Mouse (Mus musculus) lung, postnatal 0 days (tissue): Measurements from ENCODE around the gene Topors. TPM values are rescaled to one million over a fixed set of nuclear protein-coding genes. Genes with fewer than 3 reads are reported as not detected.

ENCODE experiments used
- ATAC-seq: fragments of 200-750 bp; cut with Nextera tagmentation; 2 replicates; pipeline ENCODE4 v1.8.0; 2017; ENCODE audit warnings: moderate library complexity
- DNase-seq: peaks from one replicate; pipeline ENCODE4 v3.0.0-alpha.2; 2016; ENCODE audit warnings: low spot score
- H3K27ac ChIP-seq: fragments of 300-500 bp; sonication (generic); 2 replicates; pipeline ENCODE4 v1.5.1; 2014; ENCODE audit warnings: antibody characterized with exemption, mild to moderate bottlenecking, low read length, mixed read lengths
- H3K27me3 ChIP-seq: fragments of 300-500 bp; sonication (generic); replicated peaks from 2 replicates; pipeline ENCODE4 v1.6.1; 2014; ENCODE audit warnings: low read length, mixed read lengths; ENCODE audit not compliant: insufficient read depth
- H3K36me3 ChIP-seq: fragments of 300-500 bp; sonication (generic); 2 replicates; pipeline ENCODE4 v1.6.1; 2014; ENCODE audit warnings: low read length, mixed read lengths; ENCODE audit not compliant: insufficient read depth
- H3K4me1 ChIP-seq: fragments of 300-500 bp; sonication (generic); 2 replicates; pipeline ENCODE4 v1.6.1; 2014; ENCODE audit warnings: antibody characterized with exemption, low read depth, low read length, mixed read lengths; ENCODE audit not compliant: insufficient read depth
- H3K4me2 ChIP-seq: fragments of 300-500 bp; sonication (generic); replicated peaks from 2 replicates; pipeline ENCODE4 v1.6.1; 2014; ENCODE audit warnings: low read depth, mild to moderate bottlenecking, low read length, moderate library complexity, mixed read lengths
- H3K4me3 ChIP-seq: fragments of 300-500 bp; sonication (generic); 2 replicates; pipeline ENCODE4 v1.5.1; 2014; ENCODE audit warnings: low read depth, low read length
- H3K9ac ChIP-seq: fragments of 300-500 bp; sonication (generic); replicated peaks from 2 replicates; pipeline ENCODE4 v1.6.1; 2014; ENCODE audit warnings: low read depth, mild to moderate bottlenecking
- H3K9me3 ChIP-seq: fragments of 300-500 bp; sonication (generic); 2 replicates; pipeline ENCODE4 v1.6.1; 2016; ENCODE audit warnings: low read length, mixed read lengths
- CTCF ChIP-seq: IDR thresholded peaks from 2 replicates; pipeline ENCODE4 v1.5.1; 2016; ENCODE audit warnings: antibody characterized with exemption, mild to moderate bottlenecking
- EP300 ChIP-seq: IDR thresholded peaks from 2 replicates; pipeline ENCODE4 v1.6.1; 2016; ENCODE audit warnings: antibody characterized with exemption, mild to moderate bottlenecking, control low read depth
- WGBS: fragments of 180-500 bp; shearing (Covaris S2); extraction: QIAGEN DNeasy Blood & Tissue Kit; methylation state at CpG from one replicate; pipeline ENCODE4 v1.1.7; 2014; 5-methylcytosine and 5-hydroxymethylcytosine counted together
- polyA plus RNA-seq: library from polyadenylated mRNA; unstranded; fragments of >200 nt; fragmentation: Nextera tagmentation; extraction: Ambion mirVana; gene quantifications from 2 replicates; pipeline ENCODE4 v1.2.1, GENCODE M21; 2015

Gene Topors
- polyA plus RNA-seq, 1 experiment from 2014 or later: 25.4 TPM

- no peak overlapping the region for H3K4me2 ChIP-seq
- peaks cover 2% of the 10 kb centered on the region; the same call in 1 of the 2 replicates for H3K36me3 ChIP-seq
- WGBS: 88% methylated on average over 7 of the region's 7 CpGs
- TF ChIP-seq EP300 (no peak), CTCF (no peak)
- H3K4me3 ChIP-seq: no peak overlapping the region
- no peak for DNase-seq
- no peak overlapping the region for H3K27ac ChIP-seq
- H3K4me1 ChIP-seq: no peaks in the 10 kb centered on the region
- no peak overlapping the region for H3K9ac ChIP-seq
- no peak for ATAC-seq
- no peaks in the 10 kb centered on the region for H3K9me3 ChIP-seq
- no peaks in the 10 kb centered on the region for H3K27me3 ChIP-seq
Observed at GRCm38 (mm10) chr4:40233062-40233664, 36.5 kb downstream of the Topors start.

- TF ChIP-seq EP300: no peak
- no peak for TF ChIP-seq CTCF
- WGBS: 96% methylated on average over 6 of the region's 6 CpGs
Observed at GRCm38 (mm10) chr4:40229723-40230122, 39.9 kb downstream of the Topors start.

GRCm38 (mm10) chr4:40227886-40228285 lies 41.8 kb downstream of the Topors start:
- Histone ChIP-seq H3K4me2 (no peak overlapping the region), H3K9ac (no peak overlapping the region), H3K4me1 (no peaks in the 10 kb centered on the region), H3K4me3 (no peak overlapping the region), H3K27me3 (no peaks in the 10 kb centered on the region), H3K9me3 (no peaks in the 10 kb centered on the region), H3K36me3 (peaks cover 5% of the 10 kb centered on the region; the same call in 1 of the 2 replicates), H3K27ac (no peak overlapping the region)
- 89% methylated on average over 7 of the region's 7 CpGs for WGBS
- TF ChIP-seq CTCF: no peak
- no peak for TF ChIP-seq EP300
- DNase-seq (no peak), ATAC-seq (no peak)

More at GRCm38 (mm10) chr4:40229723-40230122, 39.9 kb downstream of the Topors start:
- H3K36me3 ChIP-seq: peaks cover 5% of the 10 kb centered on the region; the same call in 1 of the 2 replicates
- no peak overlapping the region for H3K4me3 ChIP-seq
- H3K27me3 ChIP-seq: no peaks in the 10 kb centered on the region
- H3K27ac ChIP-seq: no peak overlapping the region
- no peaks in the 10 kb centered on the region for H3K9me3 ChIP-seq
- ATAC-seq (no peak), DNase-seq (no peak)
- no peaks in the 10 kb centered on the region for H3K4me1 ChIP-seq
- H3K9ac ChIP-seq: no peak overlapping the region
- H3K4me2 ChIP-seq: no peak overlapping the region

GRCm38 (mm10) chr4:40227131-40227530 lies 42.5 kb downstream of the Topors start:
- WGBS: 72% methylated on average over 11 of the region's 11 CpGs
- TF ChIP-seq EP300 (no peak), CTCF (no peak)
- peaks cover 5% of the 10 kb centered on the region; the same call in 1 of the 2 replicates for H3K36me3 ChIP-seq
- no peak for DNase-seq
- H3K27ac ChIP-seq: no peak overlapping the region
- no peaks in the 10 kb centered on the region for H3K9me3 ChIP-seq
- H3K9ac ChIP-seq: no peak overlapping the region
- no peak overlapping the region for H3K4me2 ChIP-seq
- H3K4me3 ChIP-seq: no peak overlapping the region
- H3K27me3 ChIP-seq: no peaks in the 10 kb centered on the region
- no peaks in the 10 kb centered on the region for H3K4me1 ChIP-seq
- no peak for ATAC-seq

- ATAC-seq (peak; percentile 88), DNase-seq (peak; percentile 78)
- Histone ChIP-seq H3K36me3 (peaks cover 5% of the 10 kb centered on the region; the same call in 1 of the 2 replicates), H3K4me2 (no peak overlapping the region), H3K9me3 (no peaks in the 10 kb centered on the region), H3K4me3 (no peak overlapping the region), H3K9ac (no peak overlapping the region), H3K27me3 (no peaks in the 10 kb centered on the region), H3K4me1 (no peaks in the 10 kb centered on the region), H3K27ac (no peak overlapping the region; the same call in 1 of the 2 replicates)
- TF ChIP-seq EP300 (no peak), CTCF (no peak)
- 53% methylated on average over 5 of the region's 5 CpGs for WGBS
Observed at GRCm38 (mm10) chr4:40226095-40226494, 43.6 kb downstream of the Topors start.

- no peak overlapping the region for H3K4me2 ChIP-seq
- no peaks in the 10 kb centered on the region for H3K9me3 ChIP-seq
- H3K36me3 ChIP-seq: no peaks in the 10 kb centered on the region
- H3K4me1 ChIP-seq: no peaks in the 10 kb centered on the region
- DNase-seq (no peak), ATAC-seq (no peak)
- no peaks in the 10 kb centered on the region for H3K27me3 ChIP-seq
- 48% methylated on average over 21 of the region's 21 CpGs for WGBS
- no peak overlapping the region for H3K4me3 ChIP-seq
- no peak overlapping the region for H3K9ac ChIP-seq
- no peak for TF ChIP-seq EP300
- no peak for TF ChIP-seq CTCF
- no peak overlapping the region for H3K27ac ChIP-seq
Observed at GRCm38 (mm10) chr4:40221876-40222585, 47.6 kb downstream of the Topors start.
